Mouse (Mus musculus) E14TG2a.4 (cell line): ENCODE data around the gene Utp3.

Experiments used
- CTCF ChIP-seq: conservative IDR thresholded peaks from 2 replicates; pipeline ENCODE4 v1.5.1; 2014; ENCODE audit warnings: low read length
- NANOG ChIP-seq: IDR thresholded peaks from 2 replicates; pipeline ENCODE4 v1.6.1; 2014; ENCODE audit warnings: borderline replicate concordance, low read length, mixed read lengths
- POU5F1 ChIP-seq: IDR thresholded peaks from 2 replicates; pipeline ENCODE4 v1.6.1; 2014; ENCODE audit warnings: low read length, borderline replicate concordance

- TF ChIP-seq CTCF (no peak), POU5F1 (no peak), NANOG (no peak)
These were observed 45.3 kb upstream of the Utp3 start for GRCm38 (mm10) chr5:88508990-88509389.
